Mouse (Mus musculus) Patski (cell line): Measurements from ENCODE around the gene Nuak2. TPM values are rescaled to one million over a fixed set of nuclear protein-coding genes. Genes with fewer than 3 reads are reported as not detected.

Experiments used
- ATAC-seq: fragments of 100-300 bp; one replicate; pipeline ENCODE4 v1.8.0; 2021
- CTCF ChIA-PET: fragments of 350-600 bp; sonication (Branson Sonifier 250); formaldehyde crosslinking; loops from one replicate; lab custom pipeline; 2022; ENCODE audit warnings: inconsistent platforms; lab: Charles Lee
- POLR2A ChIA-PET: fragments of 350-600 bp; sonication (Branson Sonifier 250); formaldehyde crosslinking; loops from one replicate; lab custom pipeline; 2022; ENCODE audit warnings: antibody characterized with exemption, inconsistent platforms; lab: Charles Lee
- DNase-seq: peaks from one replicate; pipeline ENCODE4 v3.0.0-alpha.2; 2011; ENCODE audit warnings: low read depth, low spot score
- H3K27me3 ChIP-seq: fragments of 371-371 bp; one replicate; pipeline ENCODE4 v1.5.1; 2021
- CTCF ChIP-seq: fragments of 100-300 bp; IDR thresholded peaks from one replicate; pipeline ENCODE4 v1.5.1; 2021
- in situ Hi-C: fragments of 300-500 bp; cut with MboI; formaldehyde crosslinking; loops from 3 replicates; pipeline ENCODE4 v1.11.1; 2018; ENCODE audit warnings: low pct_unique_long_range_greater_than_20kb, mixed read lengths
- polyA plus RNA-seq: library from polyadenylated mRNA; unstranded; gene quantifications from one replicate; pipeline ENCODE4 v1.2.3, GENCODE M21; 2021

The Nuak2 gene
- polyA plus RNA-seq, 1 experiment from 2014 or later: 110 TPM

GRCm38 (mm10) chr1:132317894-132318863 is 2.3 kb downstream of the Nuak2 start:
- ChIA-PET CTCF (interaction anchor here (0.7 to 4.4 kb wide), 9 partner anchors 8 to 122 kb away, joined by 3 to 32 read pairs (median 3); no protein-coding TSS in a partner anchor), POLR2A (interaction anchor here (0.5 to 9.1 kb wide), 14 partner anchors 9 to 193 kb away, joined by 3 to 157 read pairs (median 6); partner anchors contain the start of genes AC124108.1, Klhdc8a and Lemd1)
- in situ Hi-C loops: no loop called here
- no peak for TF ChIP-seq CTCF
- H3K27me3 ChIP-seq: no peaks in the 10 kb centered on the region
- no peak for DNase-seq
- no peak for ATAC-seq

- ATAC-seq: peak; percentile 51
- ChIA-PET CTCF (interaction anchor here (0.8 to 4.4 kb wide), 7 partner anchors 7 to 35 kb away, joined by 3 to 32 read pairs (median 3); no protein-coding TSS in a partner anchor), POLR2A (interaction anchor here (1.6 to 9.1 kb wide), 6 partner anchors 10 to 118 kb away, joined by 3 to 157 read pairs (median 14); partner anchors contain the start of gene Klhdc8a)
- peak; percentile 81 for DNase-seq
- no peaks in the 10 kb centered on the region for H3K27me3 ChIP-seq
- TF ChIP-seq CTCF: no peak
- in situ Hi-C loops: no loop called here
Measured at GRCm38 (mm10) chr1:132319242-132319641, 3.3 kb downstream of the Nuak2 start.

GRCm38 (mm10) chr1:132321821-132322580 is 6.1 kb downstream of the Nuak2 start:
- ChIA-PET CTCF (interaction anchor here (1.3 to 2.3 kb wide), 2 partner anchors 10 to 34 kb away, joined by 6 to 7 read pairs; no protein-coding TSS in a partner anchor), POLR2A (interaction anchor here (6.1 to 9.1 kb wide), 2 partner anchors 11 to 33 kb away, joined by 83 to 157 read pairs; no protein-coding TSS in a partner anchor)
- DNase-seq: no peak
- ATAC-seq: no peak
- no peaks in the 10 kb centered on the region for H3K27me3 ChIP-seq
- no peak for TF ChIP-seq CTCF
- in situ Hi-C loops: no loop called here

GRCm38 (mm10) chr1:132322711-132323542 is 7.0 kb downstream of the Nuak2 start:
- ChIA-PET CTCF (interaction anchor here (1.3 to 2.3 kb wide), 3 partner anchors 11 to 33 kb away, joined by 6 to 7 read pairs (median 7); no protein-coding TSS in a partner anchor), POLR2A (interaction anchor here (1.4 to 9.1 kb wide), 2 partner anchors 10 to 12 kb away, joined by 3 to 157 read pairs; no protein-coding TSS in a partner anchor)
- DNase-seq (no peak), ATAC-seq (no peak)
- no peaks in the 10 kb centered on the region for H3K27me3 ChIP-seq
- TF ChIP-seq CTCF: no peak
- in situ Hi-C loops: no loop called here

GRCm38 (mm10) chr1:132326777-132327176 is 10.9 kb downstream of the Nuak2 start:
- DNase-seq (no peak), ATAC-seq (peak; percentile 32)
- TF ChIP-seq CTCF: no peak
- in situ Hi-C loops: loop anchor here (25.0 kb wide), 1 partner anchor 1189 kb away; the partner anchor contains the start of gene Dyrk3
- H3K27me3 ChIP-seq: no peaks in the 10 kb centered on the region
- POLR2A ChIA-PET: interaction anchor here (0.6 to 14.1 kb wide), 4 partner anchors 8 to 172 kb away, joined by 3 to 157 read pairs (median 8); partner anchors contain the start of gene Nuak2
- CTCF ChIA-PET: interaction anchor here (0.6 to 1.4 kb wide), 6 partner anchors 9 to 90 kb away, joined by 3 to 5 read pairs (median 3); no protein-coding TSS in a partner anchor

GRCm38 (mm10) chr1:132327477-132327876 is 11.6 kb downstream of the Nuak2 start:
- ATAC-seq (no peak), DNase-seq (no peak)
- in situ Hi-C loops: loop anchor here (25.0 kb wide), 1 partner anchor 1190 kb away; the partner anchor contains the start of gene Dyrk3
- TF ChIP-seq CTCF: no peak
- CTCF ChIA-PET: interaction anchor here (1.3 kb wide), 1 partner anchor 9 kb away, joined by 3 read pairs; no protein-coding TSS in a partner anchor
- POLR2A ChIA-PET: interaction anchor here (0.6 to 14.1 kb wide), 4 partner anchors 8 to 383 kb away, joined by 4 to 157 read pairs (median 8); partner anchors contain the start of gene Nuak2
- no peaks in the 10 kb centered on the region for H3K27me3 ChIP-seq

- ChIA-PET CTCF (interaction anchor here (1.7 to 3.5 kb wide), 2 partner anchors 16 to 25 kb away, joined by 5 to 16 read pairs; no protein-coding TSS in a partner anchor), POLR2A (interaction anchor here (1.6 to 14.1 kb wide), 3 partner anchors 9 to 26 kb away, joined by 7 to 157 read pairs (median 10); partner anchors contain the start of gene Nuak2)
- DNase-seq (no peak), ATAC-seq (no peak)
- TF ChIP-seq CTCF: no peak
- H3K27me3 ChIP-seq: no peaks in the 10 kb centered on the region
- in situ Hi-C loops: loop anchor here (25.0 kb wide), 1 partner anchor 1191 kb away; the partner anchor contains the start of gene Dyrk3
Measured at GRCm38 (mm10) chr1:132328565-132328964, 12.6 kb downstream of the Nuak2 start.

GRCm38 (mm10) chr1:132329656-132330055 is 13.7 kb downstream of the Nuak2 start:
- in situ Hi-C loops: loop anchor here (25.0 kb wide), 1 partner anchor 1192 kb away; the partner anchor contains the start of gene Dyrk3
- no peaks in the 10 kb centered on the region for H3K27me3 ChIP-seq
- no peak for DNase-seq
- no peak for TF ChIP-seq CTCF
- ATAC-seq: no peak
- CTCF ChIA-PET: interaction anchor here (0.9 to 3.5 kb wide), 5 partner anchors 11 to 26 kb away, joined by 3 to 16 read pairs (median 5); partner anchors contain the start of gene Nuak2
- POLR2A ChIA-PET: interaction anchor here (1.6 to 14.1 kb wide), 2 partner anchors 10 to 25 kb away, joined by 7 to 157 read pairs; partner anchors contain the start of gene Nuak2
